Mouse (Mus musculus) E14TG2a.4 (cell line): ENCODE measurements around the gene Ergic1.

ENCODE experiments used
- H3K27me3 ChIP-seq: 2 replicates; pipeline ENCODE4 v1.6.1; 2014; ENCODE audit warnings: low read length, control low read depth; ENCODE audit not compliant: insufficient read depth
- H3K36me3 ChIP-seq: 2 replicates; pipeline ENCODE4 v1.6.1; 2014; ENCODE audit warnings: low read length, control low read depth; ENCODE audit not compliant: insufficient read depth
- H3K4me1 ChIP-seq: replicated peaks from 2 replicates; pipeline ENCODE4 v1.6.1; 2014; ENCODE audit warnings: low read depth, low read length, control low read depth
- H3K4me3 ChIP-seq: replicated peaks from 2 replicates; pipeline ENCODE4 v1.5.1; 2014; ENCODE audit warnings: mild to moderate bottlenecking, low read length
- H3K9me3 ChIP-seq: 2 replicates; pipeline ENCODE4 v1.6.1; 2014; ENCODE audit warnings: low read length, control low read depth
- CTCF ChIP-seq: conservative IDR thresholded peaks from 2 replicates; pipeline ENCODE4 v1.5.1; 2014; ENCODE audit warnings: low read length
- NANOG ChIP-seq: IDR thresholded peaks from 2 replicates; pipeline ENCODE4 v1.6.1; 2014; ENCODE audit warnings: borderline replicate concordance, low read length, mixed read lengths
- POU5F1 ChIP-seq: IDR thresholded peaks from 2 replicates; pipeline ENCODE4 v1.6.1; 2014; ENCODE audit warnings: low read length, borderline replicate concordance

Gene Ergic1

DNA sequence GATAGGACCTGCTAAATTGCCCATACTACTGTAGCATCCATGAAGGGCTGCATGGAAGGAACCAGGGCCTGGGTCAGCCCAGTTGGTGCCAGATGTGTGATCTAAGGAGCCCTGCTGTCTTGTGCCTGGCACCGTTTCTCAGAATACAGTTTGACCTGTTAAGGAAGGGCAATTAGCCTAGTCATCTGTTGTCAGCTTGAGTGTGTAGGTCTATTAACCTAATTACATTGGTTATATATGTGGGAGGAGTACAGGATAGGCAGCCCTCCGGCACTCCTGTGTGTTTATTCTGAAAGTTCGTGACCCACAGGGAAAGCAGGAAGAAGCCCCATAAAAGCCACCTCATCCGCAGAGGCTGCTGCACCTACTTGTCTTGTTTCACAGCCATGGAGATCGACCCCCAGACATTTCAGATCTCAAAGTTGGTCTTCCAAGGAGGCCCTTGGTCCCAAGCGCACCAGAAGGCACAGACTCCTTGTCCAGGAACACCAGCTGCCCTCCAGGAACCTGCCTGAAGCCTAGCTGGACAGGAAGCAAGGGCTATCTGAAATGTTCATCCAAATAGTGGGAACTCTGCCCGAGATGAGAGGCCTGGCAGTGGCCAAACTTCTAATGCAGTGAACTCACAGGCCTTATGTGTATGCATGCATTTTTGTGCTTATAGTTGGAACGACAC is 6.0 kb downstream of the Ergic1 start:
- peaks cover 84% of the 10 kb centered on the region for H3K36me3 ChIP-seq
- H3K4me1 ChIP-seq: peaks cover 63% of the 10 kb centered on the region
- no peaks in the 10 kb centered on the region for H3K27me3 ChIP-seq
- no peaks in the 10 kb centered on the region for H3K9me3 ChIP-seq
- H3K4me3 ChIP-seq: no peak overlapping the region
- TF ChIP-seq NANOG: no peak
- TF ChIP-seq POU5F1: no peak
- TF ChIP-seq CTCF: no peak

DNA sequence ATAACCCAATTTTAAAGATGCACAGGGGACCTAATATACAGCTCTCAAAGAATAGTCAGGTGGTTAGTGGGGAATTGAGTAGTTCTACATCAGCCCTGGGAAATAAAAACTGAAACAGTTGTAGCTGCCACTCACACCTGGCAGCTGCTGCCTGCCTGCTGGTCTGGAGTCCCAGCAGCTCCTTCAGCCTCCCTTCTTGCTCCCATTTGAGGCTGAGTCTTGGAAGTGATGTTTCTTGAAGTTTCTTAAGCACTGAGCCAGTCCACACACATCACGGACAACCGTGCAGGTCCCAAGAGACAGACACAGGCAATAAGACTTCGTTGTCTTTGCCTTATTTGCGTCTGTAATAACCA is 6.5 kb downstream of the Ergic1 start:
- Histone ChIP-seq H3K4me3 (no peak overlapping the region), H3K36me3 (peaks cover 90% of the 10 kb centered on the region), H3K4me1 (peaks cover 63% of the 10 kb centered on the region), H3K27me3 (no peaks in the 10 kb centered on the region), H3K9me3 (no peaks in the 10 kb centered on the region)
- TF ChIP-seq CTCF: no peak
- TF ChIP-seq POU5F1: no peak
- no peak for TF ChIP-seq NANOG

DNA sequence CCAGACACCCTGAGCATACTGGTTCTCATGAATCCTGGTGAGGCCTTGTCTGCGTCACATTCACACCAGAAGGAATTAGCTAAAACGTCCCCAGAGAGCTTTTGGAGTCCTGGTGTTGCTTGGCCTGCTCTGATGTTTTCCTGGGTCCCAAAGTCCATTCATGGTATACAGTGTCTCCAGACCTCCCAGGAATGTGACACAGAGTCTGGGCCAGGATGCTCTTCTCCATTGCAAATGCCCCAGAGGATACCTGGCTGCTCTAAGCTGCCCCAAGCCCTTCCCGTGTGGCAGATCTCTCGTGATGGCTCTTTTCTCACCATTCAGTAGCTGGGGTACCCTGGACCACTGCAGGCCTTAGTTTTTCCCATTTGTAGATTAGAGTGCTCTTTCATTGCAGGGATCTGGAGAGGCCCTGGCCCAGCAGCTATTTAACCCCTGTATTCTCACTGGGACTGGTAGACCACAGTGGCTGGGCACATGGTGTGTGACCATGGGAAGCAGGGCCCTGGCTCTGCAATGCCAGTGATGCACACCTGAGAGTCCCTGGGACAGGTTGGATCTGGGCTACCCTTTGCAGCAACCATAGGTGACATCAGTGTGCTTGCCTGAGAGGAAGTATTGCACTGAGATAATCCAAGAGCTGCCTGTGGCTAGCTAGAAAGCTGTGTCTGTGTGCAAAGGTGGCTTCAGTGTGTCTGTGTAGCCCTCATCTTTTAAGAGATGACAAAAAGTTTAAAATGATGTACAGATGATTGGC is 8.5 kb downstream of the Ergic1 start:
- TF ChIP-seq NANOG: no peak
- TF ChIP-seq CTCF: no peak
- TF ChIP-seq POU5F1: no peak
- Histone ChIP-seq H3K4me1 (peaks cover 61% of the 10 kb centered on the region), H3K4me3 (no peak overlapping the region), H3K9me3 (no peaks in the 10 kb centered on the region), H3K36me3 (peaks cover 93% of the 10 kb centered on the region), H3K27me3 (no peaks in the 10 kb centered on the region)

DNA sequence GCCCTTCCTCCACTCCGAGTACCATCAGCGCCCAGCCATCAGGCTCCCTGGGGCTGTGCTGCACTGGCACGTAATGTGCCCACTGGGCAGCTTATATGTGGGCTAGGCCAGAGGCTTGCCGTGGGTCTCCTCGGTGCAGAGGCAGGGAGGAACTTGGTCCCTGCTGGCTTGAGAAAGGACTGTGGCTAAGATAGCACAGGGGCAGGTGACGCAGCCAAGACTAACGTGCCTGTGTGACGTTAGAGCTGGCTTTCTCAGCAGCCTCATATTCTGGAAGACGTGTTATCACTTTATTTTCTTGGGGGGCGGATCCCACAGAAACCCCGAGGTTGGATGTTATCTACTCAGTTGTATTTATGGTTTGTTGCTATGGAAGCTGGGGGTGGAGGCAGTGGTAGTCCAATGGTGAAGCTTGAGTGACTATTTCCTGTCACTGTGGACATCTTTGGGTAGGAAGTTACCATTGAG is 9.4 kb downstream of the Ergic1 start:
- Histone ChIP-seq H3K4me1 (peaks cover 63% of the 10 kb centered on the region), H3K4me3 (no peak overlapping the region), H3K9me3 (no peaks in the 10 kb centered on the region), H3K27me3 (no peaks in the 10 kb centered on the region), H3K36me3 (peaks cover 96% of the 10 kb centered on the region)
- TF ChIP-seq NANOG (no peak), POU5F1 (no peak), CTCF (no peak)

DNA sequence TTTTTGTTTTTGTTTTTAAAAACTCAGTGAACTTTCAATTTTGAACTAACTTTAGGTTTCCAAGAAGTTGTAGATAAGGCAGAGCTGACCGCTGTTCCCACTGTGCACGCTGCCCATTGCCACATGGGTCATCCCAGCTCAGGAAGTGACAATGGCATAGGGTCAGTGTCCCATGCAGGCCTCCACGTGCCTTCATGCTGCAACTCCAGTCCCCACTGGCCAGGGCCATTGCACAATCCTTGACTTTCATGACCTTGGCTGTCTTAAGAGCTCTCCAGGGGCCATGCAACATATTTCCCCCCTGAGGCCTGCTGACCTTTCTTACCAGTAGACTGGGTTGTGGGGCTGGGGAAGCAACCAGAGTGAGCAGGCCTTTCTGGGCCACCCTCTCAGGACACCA is 10.1 kb downstream of the Ergic1 start:
- H3K36me3 ChIP-seq: peaks cover 98% of the 10 kb centered on the region
- H3K9me3 ChIP-seq: no peaks in the 10 kb centered on the region
- peaks cover 70% of the 10 kb centered on the region for H3K4me1 ChIP-seq
- H3K4me3 ChIP-seq: no peak overlapping the region
- H3K27me3 ChIP-seq: no peaks in the 10 kb centered on the region
- TF ChIP-seq CTCF (no peak), NANOG (no peak), POU5F1 (no peak)

GRCm38 (mm10) chr17:26572265-26572664 is 11.0 kb downstream of the Ergic1 start:
- Histone ChIP-seq H3K9me3 (no peaks in the 10 kb centered on the region), H3K36me3 (peaks cover 99% of the 10 kb centered on the region), H3K27me3 (no peaks in the 10 kb centered on the region), H3K4me1 (peaks cover 76% of the 10 kb centered on the region), H3K4me3 (no peak overlapping the region)
- TF ChIP-seq NANOG (no peak), CTCF (no peak), POU5F1 (no peak)

- peaks cover 91% of the 10 kb centered on the region for H3K4me1 ChIP-seq
- peaks cover 93% of the 10 kb centered on the region for H3K36me3 ChIP-seq
- TF ChIP-seq CTCF: no peak
- TF ChIP-seq POU5F1: no peak
- no peak for TF ChIP-seq NANOG
- no peak overlapping the region for H3K4me3 ChIP-seq
- H3K27me3 ChIP-seq: no peaks in the 10 kb centered on the region
- no peaks in the 10 kb centered on the region for H3K9me3 ChIP-seq
Observed at GRCm38 (mm10) chr17:26574118-26574517, 12.8 kb downstream of the Ergic1 start.

- Histone ChIP-seq H3K36me3 (peaks cover 89% of the 10 kb centered on the region), H3K4me3 (no peak overlapping the region), H3K27me3 (no peaks in the 10 kb centered on the region), H3K9me3 (no peaks in the 10 kb centered on the region), H3K4me1 (peaks cover 94% of the 10 kb centered on the region)
- TF ChIP-seq NANOG: no peak
Observed at GRCm38 (mm10) chr17:26574701-26575100, 13.4 kb downstream of the Ergic1 start.
